Mouse (Mus musculus): ENCODE results near the gene Rapsn. TPM values are rescaled to one million over a fixed set of nuclear protein-coding genes. Genes with fewer than 3 reads are reported as not detected.
A peak's percentile ranks its signal among the peaks of the same experiment; 100 is the strongest.

Rapsn gene
- total and polyA plus RNA-seq, 3 experiments, result 0.10 TPM; not detected in 2

GRCm38 (mm10) chr2:91060544-91061355 lies 25.3 kb downstream of the Rapsn start (continued):
- TF ChIP-seq CTCF (IDR thresholded peaks at IDR 0.05 in 2 of 3, conservative IDR thresholded peaks at IDR 0.05 in 1 of 3; ENCODE audit: control insufficient read depth in 1 of 3, insufficient read depth in 1 of 3, low read depth in 2 of 3, low read length in 3 of 3, poor library complexity in 1 of 3, severe bottlenecking in 1 of 3), result peak; percentile 48 to 71 (median 51)
- no peak for TF ChIP-seq MXI1 (IDR thresholded peaks at IDR 0.05; ENCODE audit: low read depth, low read length)
- TF ChIP-seq ETS1 (IDR thresholded peaks at IDR 0.05; ENCODE audit: low read depth, low read length), result no peak
- TF ChIP-seq ZNF384 (IDR thresholded peaks at IDR 0.05; ENCODE audit: low read depth, low read length), result no peak
- TF ChIP-seq ZMIZ1 (IDR thresholded peaks at IDR 0.05; ENCODE audit: low read depth, low read length), result no peak
- peak; percentile 56 for TF ChIP-seq SMC3 (IDR thresholded peaks at IDR 0.05; ENCODE audit: low read depth, low read length)
- TF ChIP-seq RAD21 (IDR thresholded peaks at IDR 0.05; ENCODE audit: low read depth, low read length), result peak; percentile 42
- TF ChIP-seq JUND (IDR thresholded peaks at IDR 0.05; ENCODE audit: low read depth, low read length), result no peak
- no peak for TF ChIP-seq KAT2A (conservative IDR thresholded peaks at IDR 0.05; ENCODE audit: low read depth, low read length)
- TF ChIP-seq GATA1 (IDR thresholded peaks at IDR 0.05; ENCODE audit: low read depth, low read length), result 0 out of 2 replicates have a peak, but pooled peaks have one; percentile 4
- TF ChIP-seq GABPA (IDR thresholded peaks at IDR 0.05; ENCODE audit: low read depth, low read length), result no peak
- no peak for TF ChIP-seq SIN3A (IDR thresholded peaks at IDR 0.05; ENCODE audit: low read length)
- no peak for TF ChIP-seq MYC (IDR thresholded peaks at IDR 0.05; ENCODE audit: low read depth, low read length)

DNA sequence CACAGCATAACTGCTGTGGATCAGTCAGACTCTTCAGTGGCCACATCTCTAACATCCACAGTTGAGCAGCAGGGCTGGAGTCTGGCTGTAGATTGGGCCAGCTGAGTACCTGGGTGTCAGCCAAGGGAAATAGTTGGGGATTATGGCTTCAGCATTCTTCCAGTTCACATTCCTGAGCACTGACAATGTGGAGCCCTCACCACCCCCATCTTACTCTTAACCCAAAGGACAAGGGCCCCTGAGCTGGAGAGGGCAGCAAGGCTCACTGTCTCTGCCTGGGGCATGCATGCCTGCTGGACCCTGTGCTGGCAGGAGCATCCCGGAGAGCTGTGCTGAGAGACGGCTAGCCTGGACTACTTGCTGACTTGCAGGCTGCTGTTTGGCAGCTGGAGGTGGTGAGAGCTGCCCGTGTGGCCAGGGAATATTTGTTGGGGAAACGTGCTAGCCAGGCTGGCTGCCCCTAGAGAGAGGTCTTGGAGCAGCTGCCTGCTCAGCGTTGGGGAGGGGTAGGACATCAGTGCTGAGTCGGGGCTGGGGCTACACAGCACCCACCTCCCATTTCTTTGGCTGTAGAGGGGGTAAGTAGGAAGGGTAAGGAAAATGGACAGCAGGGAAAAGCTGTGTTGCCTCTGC lies 26.5 kb downstream of the Rapsn start:
- TF ChIP-seq JUND (IDR thresholded peaks at IDR 0.05; ENCODE audit: low read depth, low read length), result no peak
- TF ChIP-seq UBTF (IDR thresholded peaks at IDR 0.05; ENCODE audit: borderline replicate concordance, insufficient read depth, low read depth, low read length), result no peak
- no peak for TF ChIP-seq ELF1 (IDR thresholded peaks at IDR 0.05; ENCODE audit: low read depth, low read length)
- no peak for TF ChIP-seq MAFK (IDR thresholded peaks at IDR 0.05; ENCODE audit: borderline replicate concordance, low read depth, low read length)
- no peak for TF ChIP-seq ZC3H11A (IDR thresholded peaks at IDR 0.05; ENCODE audit: low read depth, low read length)
- TF ChIP-seq E2F4 (IDR thresholded peaks at IDR 0.05; ENCODE audit: borderline replicate concordance, low read depth, low read length), result no peak
- TF ChIP-seq MAX (IDR thresholded peaks at IDR 0.05; ENCODE audit: low read length), result no peak
- no peak for TF ChIP-seq TBP (IDR thresholded peaks at IDR 0.05; ENCODE audit: low read depth, low read length)
- TF ChIP-seq ZKSCAN1 (IDR thresholded peaks at IDR 0.05; ENCODE audit: low read depth, low read length), result no peak
- no peak for TF ChIP-seq TCF12 (IDR thresholded peaks at IDR 0.05; ENCODE audit: low read depth, low read length)
- no peak for TF ChIP-seq SMC3 (IDR thresholded peaks at IDR 0.05; ENCODE audit: low read depth, low read length)
- TF ChIP-seq GABPA (IDR thresholded peaks at IDR 0.05; ENCODE audit: low read depth, low read length), result no peak
- TF ChIP-seq MYB (IDR thresholded peaks at IDR 0.05; ENCODE audit: low read depth, low read length), result no peak
- TF ChIP-seq TAL1 (IDR thresholded peaks at IDR 0.05; ENCODE audit: low read length), result no peak
- Histone ChIP-seq H3K27ac (ENCODE audit: control insufficient read depth, low read depth, low read length) (no peak overlapping the region), H3K9me3 (replicated peaks; ENCODE audit: insufficient read depth, low read length) (no peaks in the 10 kb centered on the region), H3K27me3 (ENCODE audit: control insufficient read depth in 1 of 2, insufficient read depth in 2 of 2, low read length in 2 of 2) (no peaks in the 10 kb centered on the region), H3K4me3 (ENCODE audit: control insufficient read depth in 1 of 2, insufficient read depth in 1 of 2, low read depth in 2 of 2, low read length in 2 of 2) (no peak overlapping the region), H3K36me3 (ENCODE audit: control insufficient read depth in 1 of 2, insufficient read depth in 2 of 2, low read length in 2 of 2) (peaks cover 0 to 2% of the 10 kb centered on the region in 2 experiments; a peak in 2 of 4 replicates), H3K9ac (ENCODE audit: control insufficient read depth, low read depth, low read length, poor library complexity, severe bottlenecking) (no peak overlapping the region), H3K79me2 (ENCODE audit: control insufficient read depth, insufficient read depth, low read length, poor library complexity) (no peaks in the 10 kb centered on the region), H3K4me1 (ENCODE audit: control insufficient read depth in 1 of 2, insufficient read depth in 2 of 2, low read length in 2 of 2) (no peaks in the 10 kb centered on the region; a peak in 1 of 4 replicates)
- no peak for DNase-seq (ENCODE audit: low read depth, low spot score)

Data from MEL (cell line).